Mouse (Mus musculus) A20 (cell line): Measurements from ENCODE around the gene Csn1s2b.
"Not testable (repeated sequence)": the region's sequence is repeated elsewhere in the genome, so short reads cannot be mapped to it uniquely, and the experiment has no call there.

Experiments used
- DNase-seq: peaks from one replicate; pipeline ENCODE4 v3.0.0-alpha.2; 2011; ENCODE audit warnings: low read depth, low spot score

Gene Csn1s2b

DNA sequence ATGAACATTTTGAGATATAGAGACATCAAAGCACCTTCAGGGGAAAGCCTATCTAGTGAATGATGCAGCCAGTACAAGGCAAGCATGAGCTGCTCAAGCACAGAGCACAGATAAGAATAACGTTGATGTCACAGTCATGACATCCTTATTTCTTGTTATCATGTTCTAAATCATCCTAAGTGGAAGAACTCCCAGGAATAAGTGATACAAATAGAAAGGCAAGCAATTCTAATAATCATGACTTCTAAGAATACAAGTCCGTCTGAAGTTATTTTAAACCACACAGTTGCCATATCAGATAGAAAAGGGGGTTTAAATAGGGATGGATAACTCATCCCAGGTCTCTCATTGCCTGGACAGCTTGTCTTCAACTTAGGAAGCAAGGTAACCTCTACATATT, at the start of gene Csn1s2b:
TSS of gene Csn1s2b (plus strand) at position 301 of the 400 bp plus-strand sequence.
- DNase-seq = no peak

- DNase-seq = no peak
Measured at GRCm38 (mm10) chr5:87764546-87764945, 43.3 kb upstream of the Csn1s2b start.

- not testable (repeated sequence) for DNase-seq
Measured at GRCm38 (mm10) chr5:87772151-87772550, 35.7 kb upstream of the Csn1s2b start.

GRCm38 (mm10) chr5:87774267-87774666, 33.6 kb upstream of the Csn1s2b start, which contains the start of gene Csn1s2a:
Gene Csn1s2a (plus strand): TSS chr5:87774567.
- DNase-seq = no peak

DNA sequence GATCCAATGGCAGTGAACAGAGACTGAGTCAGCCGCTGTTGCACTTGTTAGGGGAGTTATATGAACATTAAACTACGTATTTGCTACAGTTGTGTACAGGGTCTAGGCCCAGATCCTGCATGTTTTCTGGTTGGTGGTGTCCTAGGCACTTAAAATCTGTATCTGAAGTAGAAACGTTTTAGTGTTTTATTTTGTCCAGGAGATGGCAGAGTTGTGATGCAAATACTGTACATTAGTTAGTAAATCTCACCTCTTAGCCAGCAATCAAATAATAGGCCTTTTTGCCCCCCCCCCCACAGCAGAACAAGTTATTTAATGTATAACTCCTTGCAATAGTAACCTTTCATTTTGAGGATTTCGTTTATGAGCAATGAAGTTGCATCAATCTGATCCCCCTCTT, 25.2 kb upstream of the Csn1s2b start:
- peak; percentile 30 for DNase-seq

GRCm38 (mm10) chr5:87809253-87809652, 1.4 kb downstream of the Csn1s2b start:
- peak; percentile 16 for DNase-seq

DNA sequence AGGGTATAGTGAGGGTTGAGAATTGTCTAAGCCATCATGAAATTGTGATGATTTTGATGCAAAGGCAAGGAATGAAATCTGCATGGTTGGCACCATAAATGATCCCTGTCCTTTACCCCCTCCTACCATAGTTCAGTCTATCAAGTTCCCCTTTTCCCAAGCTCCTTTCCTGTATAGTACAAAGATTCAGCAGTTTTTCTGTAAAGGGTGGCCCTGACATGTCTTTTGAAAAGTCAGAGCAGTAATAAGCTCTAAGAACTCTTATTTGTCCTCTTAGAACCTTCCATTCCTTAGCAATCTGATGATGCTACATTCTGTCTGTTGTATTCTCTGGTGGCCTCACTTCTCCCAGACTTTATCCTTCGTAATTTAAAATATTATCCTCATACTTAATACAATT, 17.5 kb downstream of the Csn1s2b start, which contains the start of gene Prr27:
TSS of gene Prr27 (plus strand) at position 301 of the 400 bp plus-strand sequence.
- DNase-seq = no peak

- DNase-seq = no peak
Measured at GRCm38 (mm10) chr5:87855136-87855716, 47.3 kb downstream of the Csn1s2b start.

- no peak for DNase-seq
Measured at GRCm38 (mm10) chr5:87870084-87870483, 62.2 kb downstream of the Csn1s2b start.

DNA sequence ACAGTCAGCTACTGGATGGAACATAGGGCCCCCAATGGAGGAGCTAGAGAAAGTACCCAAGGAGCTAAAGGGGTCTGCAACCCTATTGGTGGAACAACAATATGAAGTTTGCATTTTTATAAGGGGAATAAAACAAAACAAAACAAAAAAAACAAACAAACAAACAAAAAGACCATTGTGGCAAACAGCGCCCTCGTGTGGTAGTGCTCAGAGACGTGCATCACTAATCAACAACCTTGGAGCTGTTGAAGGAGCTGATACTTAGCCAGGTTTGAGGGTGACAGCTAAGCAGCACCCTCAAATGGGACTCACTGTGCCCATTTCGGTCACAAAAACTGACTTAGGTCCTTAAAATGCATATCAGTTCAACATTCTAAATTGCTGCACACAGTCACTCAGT, 63.5 kb downstream of the Csn1s2b start:
- peak; percentile 44 for DNase-seq
